Mouse (Mus musculus) heart, postnatal 0 days (tissue): ENCODE measurements around the gene Chpf2.

Source experiments
- CTCF ChIP-seq: IDR thresholded peaks from 2 replicates; pipeline ENCODE4 v1.5.1; 2016; ENCODE audit warnings: antibody characterized with exemption, control low read depth, low read depth
- EP300 ChIP-seq: IDR thresholded peaks from 2 replicates; pipeline ENCODE4 v1.6.1; 2016; ENCODE audit warnings: antibody characterized with exemption, low read depth

DNA sequence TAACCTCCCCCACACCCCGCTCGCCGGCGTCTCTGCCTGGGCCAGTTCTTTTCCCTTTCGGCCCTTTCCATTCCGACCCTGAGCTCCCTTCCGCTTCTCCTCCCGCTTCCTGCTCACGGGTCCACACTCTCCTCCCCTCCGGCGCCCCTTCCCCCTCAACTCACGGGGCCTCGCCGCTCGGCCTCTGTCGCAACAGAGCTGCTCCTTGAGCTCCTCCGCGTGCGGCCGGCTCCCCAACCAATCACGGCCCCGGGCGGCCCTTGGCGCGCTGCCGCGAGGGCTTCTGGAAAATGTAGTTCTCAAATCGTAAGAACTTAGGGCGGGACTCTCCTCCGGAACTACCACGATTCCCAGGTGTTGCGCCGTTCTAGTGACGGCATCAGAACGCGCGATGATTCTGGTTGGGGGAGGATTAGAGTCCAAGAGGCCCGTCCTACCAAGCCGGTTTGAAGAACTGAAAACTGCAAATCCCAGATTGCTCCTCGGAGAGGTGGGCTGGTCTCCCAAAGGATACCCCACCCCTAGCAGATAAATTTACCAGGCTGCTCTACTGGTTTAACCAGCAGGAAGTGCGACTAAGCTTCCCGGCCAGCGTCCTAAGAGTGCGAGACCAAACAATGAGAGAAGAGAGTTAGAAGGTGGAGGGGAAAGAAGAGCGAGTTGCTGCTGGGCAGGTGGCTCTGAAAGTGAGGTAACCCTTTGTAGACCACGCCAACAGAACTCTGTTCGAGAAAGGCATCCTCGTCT, 9.2 kb upstream of the Chpf2 start, which contains the start of gene Abcf2:
- TF ChIP-seq CTCF, result no peak
- peak; percentile 68; the same call in 1 of the 2 replicates for TF ChIP-seq EP300
